Mouse (Mus musculus) liver, adult 2 months (tissue): Measurements from ENCODE around the gene Rab24. TPM values are rescaled to one million over a fixed set of nuclear protein-coding genes. Genes with fewer than 3 reads are reported as not detected.

ENCODE experiments used
- DNase-seq: peaks from one replicate; pipeline ENCODE4 v3.0.0-alpha.2; 2011; ENCODE audit warnings: low read depth, low spot score; ENCODE audit errors: extremely low read depth
- H3K27ac ChIP-seq: fragments of 200-500 bp; replicated peaks from 2 replicates; pipeline ENCODE4 v1.5.1; 2012; ENCODE audit warnings: low read depth, mild to moderate bottlenecking, control low read depth, inconsistent platforms, low read length; ENCODE audit not compliant: insufficient read depth
- H3K27me3 ChIP-seq: fragments of 200-500 bp; 2 replicates; pipeline ENCODE4 v1.6.1; 2012; ENCODE audit warnings: mild to moderate bottlenecking, moderate library complexity, low read length, inconsistent platforms; ENCODE audit not compliant: control insufficient read depth, insufficient read depth
- H3K36me3 ChIP-seq: fragments of 200-500 bp; 2 replicates; pipeline ENCODE4 v1.6.1; 2012; ENCODE audit warnings: low read length, inconsistent platforms; ENCODE audit not compliant: control insufficient read depth, insufficient read depth
- H3K4me1 ChIP-seq: fragments of 200-500 bp; 2 replicates; pipeline ENCODE4 v1.6.1; 2011; ENCODE audit warnings: low read length; ENCODE audit not compliant: control insufficient read depth, insufficient read depth
- H3K4me3 ChIP-seq: fragments of 200-500 bp; 2 replicates; pipeline ENCODE4 v1.5.1; 2011; ENCODE audit warnings: low read depth, mild to moderate bottlenecking, control low read depth, low read length, moderate library complexity; ENCODE audit not compliant: insufficient read depth
- H3K79me2 ChIP-seq: fragments of 200-500 bp; 2 replicates; pipeline ENCODE4 v1.6.1; 2012; ENCODE audit warnings: inconsistent platforms, mild to moderate bottlenecking, low read length, moderate library complexity; ENCODE audit not compliant: control insufficient read depth, insufficient read depth
- H3K9ac ChIP-seq: fragments of 200-500 bp; 2 replicates; pipeline ENCODE4 v1.6.1; 2012; ENCODE audit warnings: low read depth, mild to moderate bottlenecking, control low read depth, inconsistent platforms, low read length
- CTCF ChIP-seq: fragments of 200-500 bp; IDR thresholded peaks from 2 replicates; pipeline ENCODE4 v1.5.1; 2011; ENCODE audit warnings: low read depth, low read length, control low read depth
- POLR2A ChIP-seq: fragments of 200-500 bp; IDR thresholded peaks from 2 replicates; pipeline ENCODE4 v1.6.1; 2011; ENCODE audit warnings: low read length, control low read depth; ENCODE audit not compliant: insufficient read depth; ENCODE audit errors: extremely low read depth
- WGBS: fragments of 180-500 bp; shearing (Covaris S2); methylation state at CpG from one replicate; pipeline ENCODE4 v1.1.7; 2018; 5-methylcytosine and 5-hydroxymethylcytosine counted together
- polyA plus RNA-seq: library from polyadenylated mRNA; depleted of rRNA; stranded (reverse); fragments of >200 nt; gene quantifications from 2 replicates; pipeline ENCODE4 v1.2.3, GENCODE M21; 2012
- total RNA-seq: library from RNA; depleted of rRNA; stranded (reverse); fragments of >200 nt; gene quantifications from 2 replicates; pipeline ENCODE4 v1.2.3, GENCODE M21; 2014

Gene Rab24
- total and polyA plus RNA-seq, 2 experiments: 32.7 to 56.0 TPM

GRCm38 (mm10) chr13:55339259-55339658 is 17.5 kb upstream of the Rab24 start:
- H3K9ac ChIP-seq: no peak overlapping the region
- H3K27me3 ChIP-seq: no peaks in the 10 kb centered on the region
- no peak for DNase-seq
- H3K79me2 ChIP-seq: no peaks in the 10 kb centered on the region
- no peak for TF ChIP-seq CTCF
- no peak for TF ChIP-seq POLR2A
- 40% methylated on average over 2 of the region's 2 CpGs for WGBS
- no peak overlapping the region for H3K4me3 ChIP-seq
- H3K36me3 ChIP-seq: no peaks in the 10 kb centered on the region
- no peak overlapping the region for H3K27ac ChIP-seq
- no peaks in the 10 kb centered on the region for H3K4me1 ChIP-seq

GRCm38 (mm10) chr13:55338131-55339054 is 16.6 kb upstream of the Rab24 start:
- Histone ChIP-seq H3K79me2 (no peaks in the 10 kb centered on the region), H3K9ac (no peak overlapping the region), H3K27me3 (no peaks in the 10 kb centered on the region), H3K4me3 (no peak overlapping the region), H3K27ac (no peak overlapping the region), H3K4me1 (no peaks in the 10 kb centered on the region), H3K36me3 (no peaks in the 10 kb centered on the region)
- 73% methylated on average over 12 of the region's 12 CpGs for WGBS
- no peak for TF ChIP-seq CTCF
- TF ChIP-seq POLR2A: no peak
- no peak for DNase-seq

- H3K27me3 ChIP-seq: no peaks in the 10 kb centered on the region
- no peak for DNase-seq
- H3K4me1 ChIP-seq: no peaks in the 10 kb centered on the region
- WGBS: 70% methylated on average over 8 of the region's 10 CpGs
- H3K4me3 ChIP-seq: no peak overlapping the region
- no peaks in the 10 kb centered on the region for H3K79me2 ChIP-seq
- H3K36me3 ChIP-seq: no peaks in the 10 kb centered on the region
- no peak overlapping the region for H3K9ac ChIP-seq
- TF ChIP-seq CTCF: no peak
- no peak for TF ChIP-seq POLR2A
- H3K27ac ChIP-seq: no peak overlapping the region
Measured at GRCm38 (mm10) chr13:55337341-55337975, 15.7 kb upstream of the Rab24 start.

DNA sequence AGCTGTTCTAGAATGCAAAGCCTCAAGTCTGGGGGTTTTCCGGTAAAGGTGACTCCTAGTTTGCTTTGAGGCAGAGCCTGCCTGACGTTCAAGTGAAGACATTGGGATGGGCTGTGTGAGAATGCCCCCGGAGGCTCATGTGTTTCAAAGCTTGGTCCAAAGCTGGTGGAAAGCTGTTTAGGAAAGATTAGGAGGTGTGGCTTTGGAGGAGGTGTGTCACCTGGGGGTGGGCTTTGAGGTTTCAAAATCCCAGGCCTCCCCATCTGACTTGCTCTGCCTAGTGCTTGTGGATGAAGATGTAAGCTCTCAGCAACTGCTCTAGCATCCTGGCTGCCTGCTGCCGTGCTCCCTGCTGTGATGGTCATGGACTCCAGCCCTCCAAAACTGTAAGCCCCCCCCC is 14.0 kb upstream of the Rab24 start:
- H3K79me2 ChIP-seq: no peaks in the 10 kb centered on the region
- no peaks in the 10 kb centered on the region for H3K27me3 ChIP-seq
- DNase-seq: no peak
- no peak overlapping the region for H3K27ac ChIP-seq
- H3K36me3 ChIP-seq: no peaks in the 10 kb centered on the region
- H3K4me3 ChIP-seq: no peak overlapping the region
- no peaks in the 10 kb centered on the region for H3K4me1 ChIP-seq
- TF ChIP-seq POLR2A: no peak
- no peak for TF ChIP-seq CTCF
- 90% methylated on average over 4 of the region's 4 CpGs for WGBS
- no peak overlapping the region for H3K9ac ChIP-seq

DNA sequence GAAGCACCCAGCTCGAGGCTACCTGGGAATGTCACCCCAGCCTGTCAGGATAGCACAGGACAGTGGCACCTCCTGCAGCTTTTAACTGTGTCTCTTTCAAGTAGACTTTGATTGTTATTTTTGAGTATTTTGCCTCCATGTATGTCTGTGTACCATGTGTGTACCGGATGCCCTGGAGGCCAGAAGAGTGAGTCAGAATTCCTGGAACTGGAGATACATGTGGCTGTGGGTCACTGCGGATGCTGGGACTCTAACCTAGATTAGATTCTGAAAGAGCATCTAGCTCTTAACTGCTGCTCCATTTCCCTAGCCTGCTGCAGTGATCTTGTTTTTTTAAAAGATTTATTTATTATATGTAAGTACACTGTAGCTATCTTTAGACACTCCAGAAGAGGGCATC is 10.6 kb upstream of the Rab24 start:
- Histone ChIP-seq H3K4me3 (no peak overlapping the region), H3K36me3 (no peaks in the 10 kb centered on the region), H3K27me3 (no peaks in the 10 kb centered on the region), H3K27ac (no peak overlapping the region), H3K79me2 (no peaks in the 10 kb centered on the region), H3K9ac (no peak overlapping the region), H3K4me1 (peaks cover 1% of the 10 kb centered on the region; the same call in 1 of the 2 replicates)
- DNase-seq: no peak
- TF ChIP-seq CTCF: no peak
- TF ChIP-seq POLR2A: no peak
- WGBS: 62% methylated on average over 3 of the region's 3 CpGs
